Mouse (Mus musculus) lung, postnatal 10 days (tissue): ENCODE measurements around the gene Akap3.
A peak's percentile ranks its signal among the peaks of the same experiment; 100 is the strongest.

Experiments
- DNase-seq: peaks from one replicate; pipeline ENCODE4 v3.0.0; 2021

Gene Akap3

GRCm38 (mm10) chr6:126852881-126853280 is at the start of gene Akap3:
Gene Akap3, plus strand, starts transcription at chr6:126853098.
- no peak for DNase-seq

- no peak for DNase-seq
These were observed 46.1 kb upstream of the Akap3 start for GRCm38 (mm10) chr6:126806783-126807182.

DNA sequence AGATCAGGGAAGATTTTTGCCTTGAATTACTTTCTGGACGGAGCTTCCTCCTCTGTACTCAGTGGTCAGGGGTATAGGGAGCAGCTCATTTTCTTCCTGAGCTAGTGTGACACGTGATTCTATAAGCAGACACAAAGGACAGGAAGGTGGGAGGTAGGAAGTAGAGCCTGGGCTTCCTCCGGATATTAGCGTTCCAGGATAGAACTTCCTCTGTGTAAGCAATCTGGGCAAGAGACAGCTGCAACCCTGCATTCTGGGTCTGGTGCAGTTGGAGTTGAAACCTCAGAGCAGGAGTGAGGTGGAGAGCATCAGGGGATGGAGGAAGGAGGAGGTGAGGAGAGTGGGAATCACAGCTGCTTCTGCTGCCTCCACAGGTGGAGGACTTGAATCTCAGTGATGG is 44.8 kb upstream of the Akap3 start:
- DNase-seq, result peak; percentile 28

- no peak for DNase-seq
These were observed 44.3 kb upstream of the Akap3 start for GRCm38 (mm10) chr6:126808561-126808960.

DNA sequence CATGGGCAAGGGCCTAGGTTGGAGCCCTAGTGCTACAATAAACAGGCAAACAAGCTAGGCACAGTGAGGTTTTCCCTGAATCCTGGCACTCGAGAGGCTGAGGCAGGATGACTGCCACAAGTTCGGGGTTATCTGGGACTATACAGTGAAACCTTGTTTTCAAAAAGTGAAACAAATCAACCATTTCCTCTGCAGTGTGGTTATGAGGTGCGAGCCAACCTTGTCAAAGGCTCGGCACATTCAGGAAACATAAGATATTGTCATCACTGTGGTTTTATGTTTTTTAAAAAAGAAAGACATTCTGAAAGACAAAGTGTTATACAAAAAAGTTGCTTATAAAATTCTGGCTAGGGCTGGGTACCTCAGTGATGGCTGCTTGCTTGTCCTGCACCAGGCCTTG is 41.4 kb upstream of the Akap3 start:
- no peak for DNase-seq

DNA sequence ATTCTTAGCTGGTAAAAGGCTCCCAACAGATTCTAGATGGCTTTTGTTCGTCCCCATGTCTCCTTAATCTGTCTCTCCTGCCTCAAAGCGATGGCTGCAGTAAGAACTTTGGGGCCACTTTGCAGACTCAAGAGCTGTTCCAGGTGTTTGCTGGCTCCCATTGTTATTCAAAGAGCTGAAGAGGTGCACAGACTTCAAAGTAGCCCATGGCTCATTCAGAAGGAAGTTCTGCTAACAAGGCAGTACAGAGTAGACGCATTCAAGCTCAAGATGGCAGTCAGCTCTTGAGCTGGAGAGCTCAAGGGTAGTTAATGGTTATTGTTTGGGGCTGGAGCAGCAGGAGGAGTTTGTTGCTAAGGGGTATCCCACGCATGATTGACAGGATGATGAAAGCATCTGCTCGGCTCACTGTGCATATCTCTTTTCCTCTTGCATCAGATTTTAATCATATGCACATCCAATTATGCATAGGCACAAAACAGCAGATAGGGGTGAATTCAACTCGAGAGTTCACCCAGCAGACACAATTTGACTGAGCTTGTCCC is 37.6 kb upstream of the Akap3 start:
- no peak for DNase-seq

DNA sequence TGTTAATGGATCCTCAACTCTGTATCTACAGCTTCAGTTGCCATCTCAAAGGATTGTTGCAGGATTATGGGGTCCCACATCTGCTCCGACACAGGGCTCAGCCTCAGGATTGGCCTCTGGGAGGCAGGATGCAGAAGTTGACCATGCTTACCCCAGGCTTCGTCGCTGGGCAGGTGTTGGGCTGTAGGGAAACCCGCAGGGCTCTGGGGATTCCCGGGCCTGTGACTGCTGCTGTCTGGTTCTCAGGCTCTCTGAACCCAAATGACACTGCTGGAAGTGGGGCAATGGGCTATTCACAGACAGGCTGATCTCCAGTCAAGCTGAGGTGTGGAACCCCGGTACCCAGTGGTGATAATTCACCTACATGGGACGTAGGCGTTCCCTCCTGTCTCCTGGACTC is 36.6 kb upstream of the Akap3 start:
- no peak for DNase-seq

DNA sequence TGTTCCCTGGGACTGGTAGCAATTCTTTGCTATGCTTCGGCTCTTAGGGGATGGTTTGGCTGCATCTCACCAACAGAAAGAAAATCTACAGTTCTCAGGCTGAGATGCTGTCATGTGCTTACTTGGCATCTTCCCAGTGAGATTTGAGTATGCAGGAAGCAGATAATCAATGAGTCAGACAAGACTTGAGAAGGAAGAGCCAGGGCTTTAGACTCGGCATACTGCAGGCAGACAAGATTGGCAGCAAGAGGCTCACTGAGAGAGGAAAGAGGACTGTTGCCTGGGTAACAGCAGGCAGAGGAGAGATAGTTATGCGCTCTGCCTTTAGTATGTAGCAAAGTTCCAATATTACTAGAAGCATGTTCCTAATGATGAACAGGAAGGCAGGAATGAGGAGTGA is 29.8 kb upstream of the Akap3 start:
- no peak for DNase-seq

- DNase-seq, result no peak
These were observed 16.3 kb upstream of the Akap3 start for GRCm38 (mm10) chr6:126836628-126837027.

- DNase-seq, result peak; percentile 97
These were observed 3.9 kb upstream of the Akap3 start, which contains the start of gene Ndufa9 for GRCm38 (mm10) chr6:126848712-126849704. Gene Ndufa9, minus strand, starts transcription at chr6:126849136.

DNA sequence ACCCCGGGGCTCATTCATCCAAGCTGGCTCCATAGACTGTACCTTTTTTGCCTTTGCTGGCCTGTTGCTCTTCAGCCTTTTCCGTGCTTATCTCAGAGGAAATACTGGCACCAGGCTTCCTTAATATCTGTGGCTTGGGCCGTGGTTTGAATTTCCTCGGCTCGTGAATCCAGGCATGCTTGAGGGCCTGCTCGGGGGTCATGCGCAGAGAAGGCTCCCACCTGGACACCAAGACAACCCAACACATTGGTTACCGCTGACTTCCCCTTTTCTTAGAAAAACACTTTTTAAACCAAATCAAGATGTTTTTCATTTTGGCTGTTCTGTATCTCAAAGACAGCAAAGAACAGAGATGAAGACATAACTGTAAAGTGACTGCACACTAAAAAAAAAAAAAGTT is 24.2 kb downstream of the Akap3 start:
- DNase-seq, result no peak

- DNase-seq, result no peak
These were observed 54.5 kb downstream of the Akap3 start for GRCm38 (mm10) chr6:126907378-126907777.

GRCm38 (mm10) chr6:126907876-126908275 is 55.0 kb downstream of the Akap3 start:
- DNase-seq, result no peak

GRCm38 (mm10) chr6:126910727-126911126 is 57.8 kb downstream of the Akap3 start:
- no peak for DNase-seq

GRCm38 (mm10) chr6:126914928-126915327 is 62.0 kb downstream of the Akap3 start:
- DNase-seq, result no peak

DNA sequence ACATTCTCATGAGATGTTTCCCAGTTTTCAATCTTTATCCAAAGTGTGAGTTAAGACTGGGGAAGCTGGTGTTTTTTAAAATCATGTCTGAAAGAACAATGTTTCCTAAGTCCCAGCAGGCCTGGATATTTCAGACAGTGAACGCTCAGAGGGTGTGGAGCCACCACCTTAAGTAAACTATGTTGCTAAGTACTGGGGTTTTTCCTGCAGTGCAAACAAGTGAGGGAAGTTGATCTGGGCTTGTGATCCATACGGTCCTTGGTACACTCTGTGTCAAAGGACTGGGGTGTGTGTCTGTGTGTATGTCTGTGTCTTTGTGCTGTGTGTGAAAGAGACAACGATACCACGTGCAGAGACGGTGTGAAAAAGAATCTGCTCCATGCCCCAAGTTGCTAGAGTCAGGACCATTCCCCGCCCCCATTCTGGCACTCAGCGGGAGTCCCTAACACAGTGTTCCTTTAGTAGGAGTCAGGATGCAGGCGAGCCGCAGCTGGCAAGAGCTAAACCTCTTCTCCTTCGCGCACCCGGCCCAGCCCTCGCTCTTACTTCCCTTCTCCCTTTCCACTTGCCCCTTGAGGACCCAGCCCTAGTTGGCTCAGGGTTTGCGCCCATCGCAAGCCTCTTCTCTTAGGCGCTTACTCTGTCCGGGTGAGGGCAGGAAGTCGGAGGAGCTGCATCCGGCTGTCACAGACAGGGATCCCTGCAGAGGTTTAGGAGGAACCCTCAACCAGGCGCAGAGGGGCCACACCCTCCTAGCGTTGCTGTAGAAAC is 68.4 kb downstream of the Akap3 start, which contains the start of gene Dyrk4:
TSS of gene Dyrk4 (minus strand) at position 729 of the 771 bp plus-strand sequence.
- peak; percentile 56 for DNase-seq
